Mouse (Mus musculus) cerebellum, postnatal 10 days (tissue): ENCODE data around the gene Cemip.
"Not testable (repeated sequence)": the region's sequence is repeated elsewhere in the genome, so short reads cannot be mapped to it uniquely, and the experiment has no call there.

Source experiments
- DNase-seq, 2 experiments: peaks; one replicate each; pipeline ENCODE4 v3.0.0; 2021; ENCODE audit warnings: mixed read lengths in 2 of 2

The Cemip gene

DNA sequence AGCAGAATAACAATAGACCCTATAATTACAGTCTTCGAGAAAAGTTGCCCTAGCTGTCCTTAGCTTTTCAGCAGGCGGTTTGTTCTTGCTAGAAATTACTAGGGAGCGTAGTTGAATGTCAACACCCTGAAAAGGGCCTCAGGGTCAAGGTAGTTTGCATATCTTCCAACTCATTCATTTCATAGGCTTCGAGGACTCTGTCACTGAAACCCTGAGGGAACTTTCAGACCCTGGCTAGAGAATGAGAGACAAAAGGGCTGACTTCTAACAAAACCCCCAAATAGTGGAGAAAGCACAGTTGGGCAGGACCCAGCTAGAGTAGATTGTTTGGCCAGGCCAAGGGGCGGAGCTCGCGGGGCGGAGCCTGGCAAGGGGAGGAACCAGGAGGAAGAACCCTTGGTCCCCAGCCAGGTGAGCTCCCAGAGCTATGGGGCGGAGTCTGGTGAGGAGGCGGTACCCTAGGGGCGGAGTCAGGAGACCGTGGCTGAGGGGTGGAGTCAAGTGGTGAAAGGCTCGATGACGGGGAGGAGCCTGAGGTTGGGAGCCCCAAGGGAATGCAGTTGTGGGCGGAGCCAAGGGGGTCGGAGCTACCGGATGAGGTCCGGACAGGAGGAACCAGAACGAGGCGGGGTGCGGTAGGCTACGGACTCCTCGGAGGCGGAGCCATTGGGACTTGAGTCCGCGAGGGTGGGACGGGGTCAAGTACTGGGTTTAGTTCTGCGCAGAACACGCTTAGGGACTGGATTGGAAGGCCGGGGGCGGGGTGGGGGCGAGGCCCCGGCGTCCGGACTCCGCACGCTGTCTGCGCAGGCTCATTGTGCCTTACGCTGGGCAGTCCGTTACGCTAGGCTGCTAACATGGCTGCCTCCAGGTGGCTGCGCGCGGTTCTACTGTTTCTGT is 194.6 kb downstream of the Cemip start:
- DNase-seq = peak; percentile 99

DNA sequence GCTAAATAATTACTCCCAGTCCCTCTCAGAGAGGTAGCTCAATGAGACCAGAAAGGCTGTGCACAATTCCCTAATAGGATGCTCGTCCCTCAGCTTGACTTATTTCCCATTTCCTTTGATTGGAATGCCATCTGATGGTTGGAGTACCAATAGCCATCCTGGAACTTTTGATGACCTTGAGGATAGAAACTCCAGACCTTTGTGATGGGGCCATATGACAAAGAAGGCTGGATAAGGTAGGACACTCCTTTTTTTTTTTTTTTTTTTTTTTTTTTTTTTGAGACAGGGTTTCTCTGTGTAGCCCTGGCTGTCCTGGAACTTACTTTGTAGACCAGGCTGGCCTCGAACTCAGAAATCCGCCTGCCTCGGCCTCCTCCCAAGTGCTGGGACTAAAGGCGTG is 196.4 kb downstream of the Cemip start:
- DNase-seq = not testable (repeated sequence)

- peak in 1 of 2 experiments; percentile 16 for DNase-seq
These were observed 196.9 kb downstream of the Cemip start for GRCm38 (mm10) chr7:83889383-83889782.

GRCm38 (mm10) chr7:83886366-83887129 is 199.8 kb downstream of the Cemip start:
- DNase-seq = peak; percentile 34 to 48

DNA sequence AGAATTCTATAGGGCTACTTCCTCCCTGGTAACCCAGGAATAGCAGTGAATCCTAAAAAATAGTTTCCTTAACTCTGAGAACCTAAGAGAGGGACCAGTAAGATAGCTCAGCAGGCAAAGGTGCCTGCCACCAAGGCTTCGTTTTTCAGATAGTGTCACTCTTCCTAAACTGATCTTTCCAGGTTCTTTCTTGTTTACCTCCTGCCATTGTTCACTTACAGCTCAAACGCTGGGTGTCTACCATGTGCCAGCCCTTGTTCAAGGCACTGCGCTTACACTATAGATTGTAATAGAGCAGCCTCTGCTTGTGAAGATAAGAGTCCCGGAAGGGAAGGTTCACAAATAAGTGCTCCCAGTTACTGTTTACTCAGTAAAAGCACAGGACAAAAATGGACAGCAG is 200.5 kb downstream of the Cemip start:
- DNase-seq = no peak

DNA sequence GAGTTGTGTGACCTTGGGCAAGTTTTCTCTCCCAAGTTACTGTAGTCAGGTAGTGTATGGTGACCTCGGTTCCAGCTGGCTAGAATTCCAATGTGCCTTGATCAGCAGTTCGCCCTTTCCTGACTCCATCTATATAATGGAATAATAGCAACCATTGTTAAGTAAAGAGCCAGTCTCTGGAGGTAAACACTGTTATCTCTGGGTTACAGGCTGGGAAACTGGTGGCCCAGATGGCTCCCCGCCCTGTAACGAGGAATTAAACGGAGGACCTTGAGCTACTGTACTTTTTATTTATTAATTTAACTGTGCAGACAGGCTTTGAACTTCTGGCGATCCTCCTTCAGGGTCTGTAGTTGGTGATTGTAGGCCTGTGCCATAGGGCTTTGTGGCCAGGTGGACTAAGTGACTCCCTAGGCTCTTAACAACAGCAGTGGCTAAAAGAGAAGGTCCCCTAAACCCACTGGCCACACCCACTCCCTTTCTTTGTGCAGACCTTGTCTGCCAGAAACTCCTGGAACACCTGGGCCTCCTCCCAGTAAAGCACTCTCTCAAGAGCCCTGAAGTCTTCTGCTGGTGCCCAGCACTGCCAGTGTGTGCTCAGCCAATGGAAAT is 201.3 kb downstream of the Cemip start:
- DNase-seq = peak in 1 of 2 experiments; percentile 16

- peak; percentile 90 to 93 for DNase-seq
These were observed 202.2 kb downstream of the Cemip start, which contains the start of the genes Tlnrd1 and Mesd for GRCm38 (mm10) chr7:83884021-83884658. Tlnrd1 (minus strand) TSS chr7:83884305. Mesd (plus strand) TSS chr7:83884466.

DNA sequence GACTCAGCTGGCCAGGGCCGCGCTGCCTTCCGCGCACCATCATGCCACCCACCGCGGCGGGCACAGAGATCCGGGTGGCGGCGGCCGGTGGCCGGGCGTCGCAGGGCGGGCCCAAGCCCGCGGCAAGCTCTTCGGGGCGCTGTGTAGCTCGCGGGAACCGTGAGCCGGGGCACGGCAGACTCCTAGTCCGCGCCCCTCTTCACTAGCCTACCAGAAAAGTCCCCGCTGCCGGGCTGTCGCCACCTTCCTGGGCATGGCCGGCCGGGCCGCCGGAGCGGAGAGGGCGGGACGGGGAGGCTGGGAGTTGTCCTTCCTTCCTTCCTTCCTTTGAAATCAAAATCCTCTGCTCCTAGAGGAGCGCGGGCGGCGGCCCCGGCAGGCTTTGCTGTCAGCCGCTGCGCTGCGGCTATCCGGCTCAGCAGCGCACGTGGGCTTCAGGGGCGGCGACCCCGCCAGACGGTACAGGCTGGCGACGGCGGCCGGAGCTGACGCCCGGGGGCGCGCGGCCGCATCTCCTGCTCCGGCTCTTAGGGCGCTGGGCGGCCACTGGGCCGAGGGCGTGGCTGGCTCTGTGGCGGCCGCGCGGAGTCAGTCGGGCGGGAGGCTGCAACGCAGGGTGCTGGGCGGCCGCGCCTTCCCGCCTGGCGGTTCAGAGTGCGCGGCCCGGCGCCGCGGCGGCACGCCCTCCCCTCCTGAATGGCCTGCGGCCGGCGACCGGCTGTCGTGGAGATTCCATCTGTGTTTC is 202.9 kb downstream of the Cemip start:
- peak; percentile 74 to 80 for DNase-seq
